Mouse (Mus musculus) hindbrain, embryonic 15.5 days (tissue): ENCODE measurements around the gene Ces3a. TPM values are rescaled to one million over a fixed set of nuclear protein-coding genes. Genes with fewer than 3 reads are reported as not detected.

ENCODE experiments used
- ATAC-seq: fragments of 200-750 bp; cut with Nextera tagmentation; 2 replicates; pipeline ENCODE4 v1.8.0; 2017; ENCODE audit warnings: low read depth, moderate number of reproducible peaks, moderate TSS enrichment; ENCODE audit not compliant: low FRiP score
- H3K27ac ChIP-seq: fragments of 300-500 bp; sonication (generic); replicated peaks from 2 replicates; pipeline ENCODE4 v1.5.1; 2015; ENCODE audit warnings: mild to moderate bottlenecking, inconsistent platforms
- H3K27me3 ChIP-seq: fragments of 300-500 bp; sonication (generic); 2 replicates; pipeline ENCODE4 v1.6.1; 2015; ENCODE audit warnings: control low read depth, inconsistent platforms
- H3K36me3 ChIP-seq: fragments of 300-500 bp; sonication (generic); 2 replicates; pipeline ENCODE4 v1.6.1; 2015; ENCODE audit warnings: control low read depth, inconsistent platforms
- H3K4me1 ChIP-seq: fragments of 300-500 bp; sonication (generic); replicated peaks from 2 replicates; pipeline ENCODE4 v1.6.1; 2015; ENCODE audit warnings: control low read depth, inconsistent platforms
- H3K4me2 ChIP-seq: fragments of 300-500 bp; sonication (generic); 2 replicates; pipeline ENCODE4 v1.6.1; 2015; ENCODE audit warnings: moderate library complexity, mild to moderate bottlenecking, inconsistent platforms
- H3K4me3 ChIP-seq: fragments of 300-500 bp; sonication (generic); 2 replicates; pipeline ENCODE4 v1.5.1; 2015; ENCODE audit warnings: mild to moderate bottlenecking, inconsistent platforms
- H3K9ac ChIP-seq: fragments of 300-500 bp; sonication (generic); 2 replicates; pipeline ENCODE4 v1.6.1; 2015; ENCODE audit warnings: inconsistent platforms
- H3K9me3 ChIP-seq: fragments of 300-500 bp; sonication (generic); 2 replicates; pipeline ENCODE4 v1.6.1; 2016; ENCODE audit warnings: control low read depth, inconsistent platforms
- WGBS: fragments of 180-500 bp; shearing (Covaris S2); methylation state at CpG from one replicate; pipeline ENCODE4 v1.1.7; 2015; 5-methylcytosine and 5-hydroxymethylcytosine counted together
- polyA plus RNA-seq: library from polyadenylated mRNA; unstranded; fragments of >200 nt; fragmentation: Nextera tagmentation; extraction: Ambion mirVana; gene quantifications from 2 replicates; pipeline ENCODE4 v1.2.1, GENCODE M21; 2015

The Ces3a gene
- not detected in 2 replicates for polyA plus RNA-seq

- Histone ChIP-seq H3K4me2 (no peak within 1 kb of the TSS), H3K4me3 (no peak within 1 kb of the TSS), H3K9me3 (no peaks in the 10 kb centered on the region), H3K9ac (no peak within 1 kb of the TSS), H3K27me3 (no peaks in the 10 kb centered on the region), H3K36me3 (no peaks in the 10 kb centered on the region), H3K4me1 (no peaks in the 10 kb centered on the region), H3K27ac (no peak within 1 kb of the TSS)
- ATAC-seq, result no peak
- 81% methylated on average over 3 of the region's 3 CpGs for WGBS
These were observed at the start of gene Ces3a for GRCm38 (mm10) chr8:105048371-105048854. TSS of gene Ces3a (plus strand) at chr8:105048601.

- ATAC-seq, result no peak
- no peaks in the 10 kb centered on the region for H3K27me3 ChIP-seq
- no peak overlapping the region for H3K27ac ChIP-seq
- no peak overlapping the region for H3K9ac ChIP-seq
- H3K4me1 ChIP-seq, result no peaks in the 10 kb centered on the region
- H3K4me3 ChIP-seq, result no peak overlapping the region
- no peak overlapping the region for H3K4me2 ChIP-seq
- no peaks in the 10 kb centered on the region for H3K36me3 ChIP-seq
- no peaks in the 10 kb centered on the region for H3K9me3 ChIP-seq
- 85% methylated on average over 6 of the region's 6 CpGs for WGBS
These were observed 49.2 kb upstream of the Ces3a start for GRCm38 (mm10) chr8:104999183-104999582.

- WGBS, result 89% methylated on average over 7 of the region's 7 CpGs
These were observed 47.8 kb upstream of the Ces3a start, which contains the start of gene Ces2h for GRCm38 (mm10) chr8:105000586-105000985. TSS of gene Ces2h (plus strand) at chr8:105000853.

GRCm38 (mm10) chr8:105010000-105010399 lies 38.4 kb upstream of the Ces3a start:
- WGBS, result 84% methylated on average over 2 of the region's 2 CpGs
- ATAC-seq, result no peak

More at GRCm38 (mm10) chr8:105000586-105000985, 47.8 kb upstream of the Ces3a start, which contains the start of gene Ces2h:
- no peak for ATAC-seq
- H3K4me3 ChIP-seq, result no peak within 1 kb of the TSS
- H3K27me3 ChIP-seq, result no peaks in the 10 kb centered on the region
- no peak within 1 kb of the TSS for H3K27ac ChIP-seq
- no peak within 1 kb of the TSS for H3K4me2 ChIP-seq
- no peaks in the 10 kb centered on the region for H3K36me3 ChIP-seq
- no peaks in the 10 kb centered on the region for H3K9me3 ChIP-seq
- H3K9ac ChIP-seq, result no peak within 1 kb of the TSS
- H3K4me1 ChIP-seq, result no peaks in the 10 kb centered on the region

GRCm38 (mm10) chr8:105011136-105011535 lies 37.3 kb upstream of the Ces3a start:
- no peak overlapping the region for H3K27ac ChIP-seq
- H3K4me1 ChIP-seq, result no peaks in the 10 kb centered on the region
- H3K36me3 ChIP-seq, result no peaks in the 10 kb centered on the region
- WGBS, result 84% methylated on average over 12 of the region's 12 CpGs
- no peaks in the 10 kb centered on the region for H3K27me3 ChIP-seq
- ATAC-seq, result no peak
- no peak overlapping the region for H3K4me3 ChIP-seq
- no peak overlapping the region for H3K9ac ChIP-seq
- no peaks in the 10 kb centered on the region for H3K9me3 ChIP-seq
- no peak overlapping the region for H3K4me2 ChIP-seq

More at GRCm38 (mm10) chr8:105010000-105010399, 38.4 kb upstream of the Ces3a start:
- Histone ChIP-seq H3K4me2 (no peak overlapping the region), H3K36me3 (no peaks in the 10 kb centered on the region), H3K27me3 (no peaks in the 10 kb centered on the region), H3K4me3 (no peak overlapping the region), H3K9me3 (no peaks in the 10 kb centered on the region), H3K27ac (no peak overlapping the region), H3K9ac (no peak overlapping the region), H3K4me1 (no peaks in the 10 kb centered on the region)

- H3K9me3 ChIP-seq, result no peaks in the 10 kb centered on the region
- H3K9ac ChIP-seq, result no peak overlapping the region
- WGBS, result 91% methylated on average over 5 of the region's 5 CpGs
- H3K4me1 ChIP-seq, result no peaks in the 10 kb centered on the region
- no peak overlapping the region for H3K27ac ChIP-seq
- no peak for ATAC-seq
- no peak overlapping the region for H3K4me3 ChIP-seq
- H3K27me3 ChIP-seq, result no peaks in the 10 kb centered on the region
- no peak overlapping the region for H3K4me2 ChIP-seq
- no peaks in the 10 kb centered on the region for H3K36me3 ChIP-seq
These were observed 34.0 kb upstream of the Ces3a start for GRCm38 (mm10) chr8:105014391-105014790.

- WGBS, result 87% methylated on average over 1 of the region's 1 CpGs
- ATAC-seq, result no peak
- Histone ChIP-seq H3K36me3 (no peaks in the 10 kb centered on the region), H3K4me1 (no peaks in the 10 kb centered on the region), H3K9me3 (no peaks in the 10 kb centered on the region), H3K4me2 (no peak overlapping the region), H3K4me3 (no peak overlapping the region), H3K9ac (no peak overlapping the region), H3K27me3 (no peaks in the 10 kb centered on the region), H3K27ac (no peak overlapping the region)
These were observed 26.4 kb upstream of the Ces3a start for GRCm38 (mm10) chr8:105021954-105022353.

- WGBS, result 65% methylated on average over 1 of the region's 1 CpGs
- H3K9ac ChIP-seq, result no peak overlapping the region
- no peak overlapping the region for H3K4me2 ChIP-seq
- no peaks in the 10 kb centered on the region for H3K4me1 ChIP-seq
- no peaks in the 10 kb centered on the region for H3K9me3 ChIP-seq
- H3K4me3 ChIP-seq, result no peak overlapping the region
- no peak for ATAC-seq
- no peak overlapping the region for H3K27ac ChIP-seq
- H3K27me3 ChIP-seq, result no peaks in the 10 kb centered on the region
- H3K36me3 ChIP-seq, result no peaks in the 10 kb centered on the region
These were observed 25.3 kb upstream of the Ces3a start for GRCm38 (mm10) chr8:105023087-105023486.

- no peak for ATAC-seq
- H3K9me3 ChIP-seq, result no peaks in the 10 kb centered on the region
- H3K4me3 ChIP-seq, result no peak overlapping the region
- H3K36me3 ChIP-seq, result no peaks in the 10 kb centered on the region
- H3K9ac ChIP-seq, result no peak overlapping the region
- WGBS, result 67% methylated on average over 2 of the region's 2 CpGs
- H3K4me1 ChIP-seq, result no peaks in the 10 kb centered on the region
- no peak overlapping the region for H3K4me2 ChIP-seq
- H3K27me3 ChIP-seq, result no peaks in the 10 kb centered on the region
- no peak overlapping the region for H3K27ac ChIP-seq
These were observed 23.4 kb upstream of the Ces3a start for GRCm38 (mm10) chr8:105025050-105025449.

GRCm38 (mm10) chr8:105043510-105043909 lies 4.9 kb upstream of the Ces3a start:
- no peaks in the 10 kb centered on the region for H3K27me3 ChIP-seq
- H3K36me3 ChIP-seq, result no peaks in the 10 kb centered on the region
- no peaks in the 10 kb centered on the region for H3K4me1 ChIP-seq
- H3K27ac ChIP-seq, result no peak overlapping the region
- 63% methylated on average over 1 of the region's 1 CpGs for WGBS
- no peak for ATAC-seq
- H3K4me3 ChIP-seq, result no peak overlapping the region
- no peaks in the 10 kb centered on the region for H3K9me3 ChIP-seq
- H3K9ac ChIP-seq, result no peak overlapping the region
- H3K4me2 ChIP-seq, result no peak overlapping the region

- Histone ChIP-seq H3K9me3 (no peaks in the 10 kb centered on the region), H3K27me3 (no peaks in the 10 kb centered on the region), H3K4me3 (no peak overlapping the region), H3K27ac (no peak overlapping the region), H3K36me3 (no peaks in the 10 kb centered on the region), H3K4me2 (no peak overlapping the region), H3K9ac (no peak overlapping the region), H3K4me1 (no peaks in the 10 kb centered on the region)
- 85% methylated on average over 3 of the region's 3 CpGs for WGBS
- no peak for ATAC-seq
These were observed 2.5 kb upstream of the Ces3a start for GRCm38 (mm10) chr8:105045824-105046401.

GRCm38 (mm10) chr8:105056211-105056610 lies 7.8 kb downstream of the Ces3a start:
- no peak for ATAC-seq
- WGBS, result 90% methylated on average over 4 of the region's 4 CpGs
- H3K36me3 ChIP-seq, result no peaks in the 10 kb centered on the region
- no peaks in the 10 kb centered on the region for H3K27me3 ChIP-seq
- H3K9me3 ChIP-seq, result no peaks in the 10 kb centered on the region
- H3K4me2 ChIP-seq, result no peak overlapping the region
- no peak overlapping the region for H3K4me3 ChIP-seq
- no peak overlapping the region for H3K9ac ChIP-seq
- no peak overlapping the region for H3K27ac ChIP-seq
- no peaks in the 10 kb centered on the region for H3K4me1 ChIP-seq

GRCm38 (mm10) chr8:105060056-105060455 lies 11.7 kb downstream of the Ces3a start:
- Histone ChIP-seq H3K36me3 (no peaks in the 10 kb centered on the region), H3K9ac (no peak overlapping the region), H3K4me2 (no peak overlapping the region), H3K27me3 (no peaks in the 10 kb centered on the region), H3K27ac (no peak overlapping the region), H3K4me3 (no peak overlapping the region), H3K4me1 (no peaks in the 10 kb centered on the region), H3K9me3 (no peaks in the 10 kb centered on the region)
- ATAC-seq, result no peak
